Mouse (Mus musculus) embryonic facial prominence, embryonic 13.5 days (tissue): ENCODE data around the gene Tdrd7. TPM values are rescaled to one million over a fixed set of nuclear protein-coding genes. Genes with fewer than 3 reads are reported as not detected.

Experiments
- ATAC-seq: fragments of 200-750 bp; cut with Nextera tagmentation; 2 replicates; pipeline ENCODE4 v1.8.0; 2017; ENCODE audit warnings: low read depth; ENCODE audit not compliant: insufficient number of reproducible peaks, insufficient read depth, low FRiP score, low TSS enrichment
- H3K27ac ChIP-seq: fragments of 300-500 bp; sonication (generic); 2 replicates; pipeline ENCODE4 v1.5.1; 2015; ENCODE audit warnings: moderate library complexity, mild to moderate bottlenecking, inconsistent platforms
- H3K27me3 ChIP-seq: fragments of 300-500 bp; sonication (generic); 2 replicates; pipeline ENCODE4 v1.6.1; 2015; ENCODE audit warnings: mild to moderate bottlenecking, inconsistent platforms
- H3K36me3 ChIP-seq: fragments of 300-500 bp; sonication (generic); 2 replicates; pipeline ENCODE4 v1.6.1; 2015; ENCODE audit warnings: mild to moderate bottlenecking, inconsistent platforms
- H3K4me1 ChIP-seq: fragments of 300-500 bp; sonication (generic); 2 replicates; pipeline ENCODE4 v1.6.1; 2015; ENCODE audit warnings: inconsistent platforms
- H3K4me2 ChIP-seq: fragments of 300-500 bp; sonication (generic); 2 replicates; pipeline ENCODE4 v1.6.1; 2015; ENCODE audit warnings: moderate library complexity, mild to moderate bottlenecking, inconsistent platforms
- H3K4me3 ChIP-seq: fragments of 300-500 bp; sonication (generic); 2 replicates; pipeline ENCODE4 v1.5.1; 2015; ENCODE audit warnings: mild to moderate bottlenecking, inconsistent platforms
- H3K9ac ChIP-seq: fragments of 300-500 bp; sonication (generic); 2 replicates; pipeline ENCODE4 v1.6.1; 2015; ENCODE audit warnings: mild to moderate bottlenecking, inconsistent platforms
- H3K9me3 ChIP-seq: fragments of 300-500 bp; sonication (generic); 2 replicates; pipeline ENCODE4 v1.6.1; 2016; ENCODE audit warnings: inconsistent platforms
- WGBS: fragments of 180-500 bp; shearing (Covaris S2); methylation state at CpG from one replicate; pipeline ENCODE4 v1.1.7; 2015; ENCODE audit warnings: mixed read lengths; 5-methylcytosine and 5-hydroxymethylcytosine counted together
- polyA plus RNA-seq: library from polyadenylated mRNA; unstranded; fragments of >200 nt; fragmentation: Nextera tagmentation; extraction: Ambion mirVana; gene quantifications from 2 replicates; pipeline ENCODE4 v1.2.1, GENCODE M21; 2015

The Tdrd7 gene
- polyA plus RNA-seq, result 8.8 and 9.4 TPM in 2 replicates

DNA sequence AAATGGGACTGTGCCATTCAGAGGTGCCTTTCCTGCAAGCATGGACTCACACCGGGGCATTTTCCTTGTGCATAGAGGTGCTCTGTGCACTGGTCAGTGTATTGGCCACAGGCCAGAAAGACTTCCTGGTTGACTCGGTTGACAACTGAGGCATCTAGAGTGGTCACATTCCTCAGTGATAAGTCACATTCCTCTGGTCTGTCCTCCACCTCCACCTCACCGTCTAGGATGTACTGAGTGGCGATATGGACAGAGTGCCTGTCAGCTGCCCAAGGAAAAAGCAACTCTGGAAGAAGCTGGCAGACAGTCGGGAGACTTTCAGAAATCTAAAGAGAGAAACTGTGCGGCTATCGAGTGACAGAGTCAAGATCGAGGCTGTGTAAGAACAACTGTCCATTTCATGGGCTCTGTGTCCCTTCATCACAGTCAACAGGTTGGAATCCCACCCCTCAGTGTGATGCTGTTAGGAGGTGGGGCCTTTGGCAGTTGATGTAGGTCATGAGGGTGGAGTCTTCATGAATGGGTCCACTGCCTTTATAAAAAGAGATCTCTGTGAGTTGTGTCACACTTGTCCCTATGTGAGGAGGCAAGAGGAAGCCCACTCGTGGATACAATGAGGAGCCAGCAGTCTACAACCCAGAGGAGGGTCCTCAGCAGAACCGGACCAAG lies at the start of gene Tdrd7:
TSS of gene Tdrd7 (plus strand) at position 564 of the 669 bp plus-strand sequence.
- 67% methylated on average over 10 of the region's 10 CpGs for WGBS
- H3K27ac ChIP-seq, result no peak within 1 kb of the TSS
- H3K4me1 ChIP-seq, result 0 out of 2 replicates have a peak, but pooled peaks cover 6% of the 10 kb centered on the region
- H3K4me2 ChIP-seq, result no peak within 1 kb of the TSS
- H3K4me3 ChIP-seq, result no peak within 1 kb of the TSS
- peaks cover 17% of the 10 kb centered on the region for H3K27me3 ChIP-seq
- no peaks in the 10 kb centered on the region for H3K9me3 ChIP-seq
- ATAC-seq, result no peak
- no peaks in the 10 kb centered on the region for H3K36me3 ChIP-seq
- H3K9ac ChIP-seq, result no peak within 1 kb of the TSS

DNA sequence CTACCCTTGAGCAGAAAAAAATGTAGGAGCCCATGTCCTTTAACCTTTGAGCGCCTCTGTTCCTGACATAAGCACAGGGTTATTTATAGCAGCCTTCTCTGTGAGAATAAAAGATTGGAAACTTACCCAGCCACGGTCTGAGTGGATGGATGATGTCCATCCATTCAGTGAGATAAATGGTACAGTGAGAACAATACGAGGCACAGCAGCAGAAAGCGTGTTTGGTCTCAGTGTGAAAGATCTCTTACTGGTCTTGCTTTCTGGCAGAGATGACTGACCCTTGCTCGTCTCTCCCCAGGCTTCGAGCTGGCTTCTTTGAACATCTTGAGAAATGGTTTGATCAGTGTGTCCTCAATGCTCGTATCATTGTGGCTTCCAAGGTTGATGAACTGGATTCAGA lies 48.0 kb upstream of the Tdrd7 start:
- Histone ChIP-seq H3K36me3 (no peaks in the 10 kb centered on the region), H3K9me3 (no peaks in the 10 kb centered on the region), H3K27ac (no peak overlapping the region), H3K9ac (no peak overlapping the region), H3K4me3 (no peak overlapping the region), H3K4me1 (no peaks in the 10 kb centered on the region), H3K27me3 (no peaks in the 10 kb centered on the region), H3K4me2 (no peak overlapping the region)
- no peak for ATAC-seq
- WGBS, result 80% methylated on average over 7 of the region's 7 CpGs

- Histone ChIP-seq H3K9me3 (no peaks in the 10 kb centered on the region), H3K27me3 (no peaks in the 10 kb centered on the region), H3K27ac (no peak overlapping the region), H3K4me3 (no peak overlapping the region), H3K4me2 (no peak overlapping the region), H3K36me3 (no peaks in the 10 kb centered on the region), H3K9ac (no peak overlapping the region), H3K4me1 (no peaks in the 10 kb centered on the region)
- 86% methylated on average over 10 of the region's 10 CpGs for WGBS
- ATAC-seq, result no peak
Observed at GRCm38 (mm10) chr4:45921663-45922435, 43.3 kb upstream of the Tdrd7 start.

DNA sequence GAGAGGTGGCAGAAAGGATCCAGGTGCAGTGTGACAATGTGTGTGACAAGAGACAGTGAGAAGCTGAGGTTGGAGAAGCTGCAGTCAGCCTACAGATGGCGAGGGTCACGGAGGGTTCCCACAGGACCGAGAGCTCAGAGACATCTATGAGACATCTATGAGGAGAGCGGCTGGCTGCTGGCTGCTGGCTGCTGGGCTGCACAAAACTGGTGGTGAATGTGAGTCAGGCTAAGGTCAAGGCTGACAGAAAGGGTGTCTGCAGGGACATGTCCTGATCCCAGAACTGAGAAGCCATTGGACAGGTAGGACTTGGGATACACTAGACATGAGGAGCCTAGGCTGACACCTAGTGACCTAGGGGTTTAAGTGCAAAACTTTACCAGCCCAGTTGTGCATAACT lies 41.1 kb upstream of the Tdrd7 start:
- Histone ChIP-seq H3K27me3 (no peaks in the 10 kb centered on the region), H3K9me3 (no peaks in the 10 kb centered on the region), H3K27ac (no peak overlapping the region), H3K4me3 (no peak overlapping the region), H3K36me3 (no peaks in the 10 kb centered on the region), H3K4me2 (no peak overlapping the region), H3K4me1 (no peaks in the 10 kb centered on the region), H3K9ac (no peak overlapping the region)
- 90% methylated on average over 4 of the region's 4 CpGs for WGBS
- no peak for ATAC-seq

DNA sequence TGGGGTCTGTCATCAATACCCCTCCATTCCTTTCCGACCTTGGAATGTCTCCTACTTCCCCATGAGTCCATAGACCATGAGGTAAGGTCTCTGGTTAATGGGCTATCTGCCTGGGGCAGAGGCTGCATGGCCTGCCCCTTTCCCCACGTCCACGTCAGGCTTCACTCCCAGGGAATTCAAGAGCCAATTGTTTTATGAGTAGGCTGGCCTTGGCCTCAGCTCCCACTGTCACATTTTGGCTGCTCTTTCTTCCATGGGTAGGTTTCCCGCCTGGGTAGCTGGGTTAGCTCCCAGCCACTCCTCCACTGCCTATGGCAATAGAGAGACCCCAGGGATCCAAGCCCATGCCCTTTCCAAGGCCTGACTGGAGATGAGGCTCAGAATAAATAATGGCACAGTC lies 36.6 kb upstream of the Tdrd7 start:
- no peak for ATAC-seq
- H3K4me1 ChIP-seq, result no peaks in the 10 kb centered on the region
- H3K4me2 ChIP-seq, result no peak overlapping the region
- H3K4me3 ChIP-seq, result no peak overlapping the region
- no peaks in the 10 kb centered on the region for H3K9me3 ChIP-seq
- H3K27ac ChIP-seq, result no peak overlapping the region
- no peaks in the 10 kb centered on the region for H3K36me3 ChIP-seq
- WGBS, result 85% methylated on average over 4 of the region's 4 CpGs
- H3K27me3 ChIP-seq, result no peaks in the 10 kb centered on the region
- H3K9ac ChIP-seq, result no peak overlapping the region

DNA sequence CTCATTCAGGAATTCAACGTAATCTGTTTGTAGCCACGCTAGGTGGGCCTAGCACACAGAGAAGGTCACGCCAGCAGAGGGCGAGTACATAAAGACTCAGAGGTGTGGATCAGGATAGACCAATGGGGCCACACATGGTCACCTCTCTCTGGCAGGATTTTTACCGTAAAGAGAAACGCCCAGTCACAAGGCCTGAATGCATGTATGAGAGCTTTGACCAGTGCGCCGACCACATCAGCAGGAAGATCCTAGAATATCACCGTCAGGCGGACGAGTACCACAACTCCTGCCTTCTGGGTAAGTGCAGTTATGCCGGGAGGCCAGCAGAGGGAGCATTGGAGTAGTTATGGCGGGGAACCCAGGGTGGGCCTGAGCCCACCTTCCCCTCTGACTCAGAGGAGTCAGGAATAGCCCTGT lies 23.5 kb upstream of the Tdrd7 start:
- no peak overlapping the region for H3K27ac ChIP-seq
- no peak overlapping the region for H3K4me3 ChIP-seq
- no peak for ATAC-seq
- 26% methylated on average over 13 of the region's 13 CpGs for WGBS
- no peaks in the 10 kb centered on the region for H3K4me1 ChIP-seq
- H3K27me3 ChIP-seq, result no peaks in the 10 kb centered on the region
- no peaks in the 10 kb centered on the region for H3K9me3 ChIP-seq
- H3K36me3 ChIP-seq, result no peaks in the 10 kb centered on the region
- H3K9ac ChIP-seq, result no peak overlapping the region
- H3K4me2 ChIP-seq, result peak overlapping the region; percentile 14; the same call in 1 of the 2 replicates

GRCm38 (mm10) chr4:45947729-45948128 lies 17.4 kb upstream of the Tdrd7 start:
- Histone ChIP-seq H3K4me2 (no peak overlapping the region), H3K9me3 (no peaks in the 10 kb centered on the region), H3K36me3 (no peaks in the 10 kb centered on the region), H3K4me1 (no peaks in the 10 kb centered on the region), H3K27ac (no peak overlapping the region), H3K9ac (no peak overlapping the region), H3K27me3 (no peaks in the 10 kb centered on the region), H3K4me3 (no peak overlapping the region)
- ATAC-seq, result no peak
- 75% methylated on average over 8 of the region's 8 CpGs for WGBS

GRCm38 (mm10) chr4:45949109-45949848 lies 15.9 kb upstream of the Tdrd7 start:
- H3K27ac ChIP-seq, result no peak overlapping the region
- H3K4me3 ChIP-seq, result no peak overlapping the region
- H3K4me2 ChIP-seq, result no peak overlapping the region
- H3K9ac ChIP-seq, result no peak overlapping the region
- ATAC-seq, result no peak
- no peaks in the 10 kb centered on the region for H3K36me3 ChIP-seq
- no peaks in the 10 kb centered on the region for H3K9me3 ChIP-seq
- no peaks in the 10 kb centered on the region for H3K4me1 ChIP-seq
- no peaks in the 10 kb centered on the region for H3K27me3 ChIP-seq
- 76% methylated on average over 7 of the region's 7 CpGs for WGBS

DNA sequence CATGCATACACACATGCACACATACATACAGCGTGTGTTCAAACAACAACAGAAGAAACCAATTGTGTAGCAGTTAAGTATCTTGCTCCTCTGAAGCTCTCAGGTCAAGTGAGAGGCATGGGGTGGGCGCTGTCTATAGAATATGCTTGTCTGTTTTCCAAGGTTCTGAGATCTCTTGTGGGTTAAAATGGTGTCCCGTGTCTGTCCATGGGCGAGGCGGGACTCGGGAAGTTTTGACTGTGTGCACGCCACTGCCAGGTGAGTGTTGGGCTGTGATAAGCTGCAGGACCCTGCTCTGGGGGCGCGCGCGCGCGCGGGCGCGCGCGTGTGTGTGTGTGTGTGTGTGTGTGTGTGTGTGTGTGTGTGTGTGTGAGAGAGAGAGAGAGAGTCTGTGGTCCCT lies 13.3 kb upstream of the Tdrd7 start:
- H3K36me3 ChIP-seq, result no peaks in the 10 kb centered on the region
- 0 out of 2 replicates have a peak, but pooled peaks cover 3% of the 10 kb centered on the region for H3K9me3 ChIP-seq
- no peaks in the 10 kb centered on the region for H3K4me1 ChIP-seq
- WGBS, result 96% methylated on average over 18 of the region's 18 CpGs
- no peak for ATAC-seq
- H3K9ac ChIP-seq, result no peak overlapping the region
- H3K27ac ChIP-seq, result no peak overlapping the region
- no peak overlapping the region for H3K4me2 ChIP-seq
- no peaks in the 10 kb centered on the region for H3K27me3 ChIP-seq
- H3K4me3 ChIP-seq, result no peak overlapping the region

GRCm38 (mm10) chr4:45953025-45953919 lies 11.9 kb upstream of the Tdrd7 start:
- 92% methylated on average over 23 of the region's 23 CpGs for WGBS
- ATAC-seq, result no peak

DNA sequence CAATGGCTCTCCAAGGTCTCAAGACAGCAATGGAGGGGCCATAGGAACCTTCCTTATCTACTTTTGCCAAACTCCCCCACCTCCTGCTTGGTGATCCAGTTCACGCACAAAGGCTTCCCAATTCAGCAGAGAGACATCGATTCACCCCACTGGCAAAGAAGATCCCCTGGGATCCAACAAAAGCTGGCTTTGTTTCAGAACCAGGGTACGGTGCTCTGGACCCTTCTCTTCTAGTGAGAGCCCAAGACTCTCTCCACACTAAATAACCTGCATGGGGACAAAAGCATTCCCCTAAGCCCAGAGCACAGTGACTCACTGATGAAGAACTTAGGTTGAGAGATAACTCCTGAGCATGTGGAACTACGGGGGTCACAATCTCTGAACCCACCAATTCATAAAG lies 9.9 kb upstream of the Tdrd7 start:
- Histone ChIP-seq H3K9ac (no peak overlapping the region), H3K9me3 (0 out of 2 replicates have a peak, but pooled peaks cover 3% of the 10 kb centered on the region), H3K27me3 (no peaks in the 10 kb centered on the region), H3K4me1 (no peaks in the 10 kb centered on the region), H3K4me3 (no peak overlapping the region), H3K4me2 (no peak overlapping the region), H3K27ac (no peak overlapping the region), H3K36me3 (no peaks in the 10 kb centered on the region)
- ATAC-seq, result no peak
- WGBS, result 78% methylated on average over 4 of the region's 4 CpGs

More at GRCm38 (mm10) chr4:45953025-45953919, 11.9 kb upstream of the Tdrd7 start:
- no peaks in the 10 kb centered on the region for H3K27me3 ChIP-seq
- H3K4me3 ChIP-seq, result no peak overlapping the region
- H3K27ac ChIP-seq, result no peak overlapping the region
- no peaks in the 10 kb centered on the region for H3K4me1 ChIP-seq
- no peaks in the 10 kb centered on the region for H3K36me3 ChIP-seq
- no peak overlapping the region for H3K9ac ChIP-seq
- no peak overlapping the region for H3K4me2 ChIP-seq
- 0 out of 2 replicates have a peak, but pooled peaks cover 3% of the 10 kb centered on the region for H3K9me3 ChIP-seq
